Mouse (Mus musculus) heart, postnatal 0 days (tissue): ENCODE measurements around the gene Dkc1.

ENCODE experiments used
- CTCF ChIP-seq: IDR thresholded peaks from 2 replicates; pipeline ENCODE4 v1.5.1; 2016; ENCODE audit warnings: antibody characterized with exemption, control low read depth, low read depth
- EP300 ChIP-seq: IDR thresholded peaks from 2 replicates; pipeline ENCODE4 v1.6.1; 2016; ENCODE audit warnings: antibody characterized with exemption, low read depth

DNA sequence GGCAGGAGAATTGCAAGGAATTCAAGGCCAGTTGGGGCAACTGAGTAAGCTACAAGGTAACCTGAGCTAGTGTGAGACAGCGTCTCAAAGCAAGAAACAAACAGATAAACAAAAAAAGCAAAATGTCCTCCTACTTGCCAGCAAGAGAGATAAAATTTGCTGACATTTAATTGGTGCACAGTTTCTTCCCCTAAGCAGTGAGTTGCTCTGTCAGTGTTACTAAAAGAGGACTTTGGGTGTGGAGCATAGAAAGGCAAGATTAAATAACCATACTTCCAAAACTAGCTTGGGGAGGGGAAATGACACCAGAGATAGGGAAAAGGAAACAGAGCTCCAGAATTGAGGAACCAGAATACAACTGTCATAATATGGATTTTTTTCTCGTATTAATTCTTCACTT lies 33.8 kb downstream of the Dkc1 start:
- TF ChIP-seq CTCF (no peak), EP300 (no peak)
